Mouse (Mus musculus) kidney, postnatal 14 days (tissue): Measurements from ENCODE around the gene Akt1s1.
A peak's percentile ranks its signal among the peaks of the same experiment; 100 is the strongest.

ENCODE experiments used
- DNase-seq: peaks from one replicate; pipeline ENCODE4 v3.0.0; 2022; ENCODE audit warnings: mixed read lengths

Akt1s1 gene

DNA sequence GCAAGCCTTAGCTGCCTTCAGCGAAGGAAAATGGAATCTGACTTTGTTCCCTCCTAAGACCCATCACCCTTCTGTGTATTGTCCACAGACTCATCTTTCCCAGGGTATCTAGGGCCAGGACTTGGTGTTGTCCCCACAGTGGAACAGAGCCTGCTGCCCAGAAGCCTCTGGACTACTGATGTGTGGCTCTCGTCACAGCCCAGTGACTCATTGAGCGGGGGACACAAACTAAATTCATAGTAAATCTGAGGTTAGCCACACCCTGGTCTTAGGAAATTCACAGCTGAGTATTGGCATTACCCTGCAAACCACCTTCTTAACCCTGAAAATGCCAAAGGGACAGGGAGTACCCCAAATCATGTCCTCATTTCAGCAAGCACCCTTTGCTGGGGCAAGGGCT lies 22.0 kb upstream of the Akt1s1 start:
- no peak for DNase-seq

DNA sequence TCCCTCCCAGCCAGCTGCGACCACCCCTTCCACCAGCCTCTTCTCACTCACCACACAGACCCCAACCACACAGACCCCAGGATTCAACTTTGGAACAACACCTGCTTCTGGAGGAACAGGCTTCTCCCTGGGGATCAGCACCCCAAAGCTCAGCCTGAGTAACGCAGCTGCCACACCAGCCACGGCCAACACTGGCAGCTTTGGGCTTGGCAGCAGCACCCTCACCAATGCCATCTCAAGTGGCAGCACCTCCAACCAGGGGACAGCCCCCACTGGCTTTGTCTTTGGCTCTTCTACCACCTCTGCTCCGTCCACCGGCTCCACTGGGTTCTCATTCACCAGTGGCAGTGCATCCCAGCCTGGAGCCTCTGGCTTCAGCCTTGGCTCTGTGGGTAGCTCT lies 20.1 kb upstream of the Akt1s1 start:
- DNase-seq, result no peak

DNA sequence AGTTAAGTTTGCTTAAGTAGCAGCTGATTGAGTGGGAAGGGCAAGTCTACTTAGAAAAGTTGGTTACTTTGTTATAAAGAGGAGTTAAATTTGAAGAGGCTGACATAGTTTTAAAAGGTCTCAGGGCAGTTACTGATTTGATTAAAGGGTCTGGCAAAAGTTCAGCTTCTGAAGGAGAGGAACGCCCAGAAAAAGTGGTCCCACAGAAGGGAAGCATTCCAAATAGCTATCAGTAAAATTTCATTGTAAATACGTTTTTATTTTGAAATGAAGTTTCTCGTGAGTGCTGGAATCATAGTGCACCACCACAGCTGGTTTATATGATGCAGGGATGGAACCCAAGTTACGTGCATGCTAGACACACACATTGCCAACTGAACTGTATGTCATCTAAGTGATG lies 16.0 kb upstream of the Akt1s1 start:
- no peak for DNase-seq

DNA sequence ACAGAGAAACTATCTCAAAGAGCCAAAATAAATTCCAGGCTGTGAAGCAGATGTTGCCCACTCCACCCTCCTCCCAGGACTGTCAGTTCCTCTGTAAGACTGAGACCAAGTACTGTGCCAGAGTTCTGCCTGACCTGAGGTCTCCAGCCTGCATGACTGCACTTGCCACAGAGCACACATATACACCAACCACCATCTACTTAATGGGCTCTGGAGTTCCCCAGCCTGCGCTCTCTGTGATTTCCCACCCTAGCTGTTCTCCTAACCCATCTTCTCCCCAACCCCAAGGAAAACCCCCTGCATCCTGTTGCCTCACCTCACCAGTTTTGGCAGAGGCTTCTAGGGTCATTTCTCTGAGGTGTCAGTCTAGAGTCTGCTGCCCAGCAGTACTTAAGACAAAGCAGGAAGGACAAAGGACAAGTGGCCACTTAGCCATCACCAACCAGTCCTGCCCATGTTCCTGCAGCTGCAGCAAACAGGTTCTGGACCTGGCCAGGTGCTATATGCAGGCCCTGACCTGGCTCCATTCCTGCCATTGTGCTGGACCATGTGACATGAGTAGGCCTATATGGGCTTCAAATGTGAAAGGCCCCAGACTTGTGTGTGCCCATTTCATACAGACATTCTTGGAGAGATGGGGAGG lies 13.3 kb upstream of the Akt1s1 start:
- no peak for DNase-seq

DNA sequence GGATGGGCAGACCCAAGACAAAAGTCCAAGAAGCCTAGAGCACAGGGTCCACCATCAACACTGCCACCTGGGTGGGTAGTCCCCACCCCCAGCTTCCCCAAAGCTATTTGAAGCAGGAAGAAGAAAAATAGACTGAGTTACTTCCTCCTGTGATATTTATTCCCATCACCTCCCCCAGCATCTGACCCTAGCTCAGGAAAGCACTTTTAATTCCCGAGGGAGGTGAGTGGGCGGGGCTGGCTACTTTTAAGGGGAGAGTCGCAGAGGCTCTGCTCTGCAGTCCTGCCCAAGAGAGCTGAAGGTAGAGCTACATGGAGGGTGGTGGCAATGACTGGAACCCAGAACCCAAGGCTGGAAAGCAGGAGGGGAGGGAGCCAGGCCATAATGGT lies 12.8 kb upstream of the Akt1s1 start:
- DNase-seq, result no peak

DNA sequence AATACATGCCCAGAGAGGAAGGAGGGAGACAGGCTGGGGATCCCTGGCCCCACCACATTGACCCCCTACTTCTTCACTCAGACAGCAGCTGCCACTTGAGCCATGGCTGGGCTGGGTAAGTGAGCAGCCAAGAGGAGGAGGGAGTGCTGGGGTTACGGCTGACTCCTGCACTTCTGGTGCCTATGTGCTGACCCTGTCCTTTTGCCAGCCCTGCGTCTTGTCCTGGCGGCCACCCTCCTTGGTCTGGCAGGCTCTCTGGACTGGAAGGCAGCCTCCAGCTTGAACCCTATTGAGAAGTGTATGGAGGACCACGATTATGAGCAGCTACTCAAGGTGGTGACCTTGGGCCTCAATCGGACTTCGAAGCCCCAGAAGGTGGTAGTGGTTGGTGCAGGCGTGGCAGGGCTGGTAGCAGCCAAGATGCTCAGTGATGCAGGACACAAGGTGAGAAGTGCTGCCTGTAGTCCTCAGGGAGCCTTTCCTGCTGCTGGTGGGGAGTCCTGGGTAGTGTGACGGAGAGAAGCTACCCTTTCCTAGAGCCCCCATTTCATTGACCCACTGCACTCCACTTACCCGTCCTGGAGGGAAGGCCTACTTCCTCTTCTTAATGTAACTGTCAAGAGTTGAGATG lies 12.3 kb upstream of the Akt1s1 start:
- DNase-seq, result no peak

DNA sequence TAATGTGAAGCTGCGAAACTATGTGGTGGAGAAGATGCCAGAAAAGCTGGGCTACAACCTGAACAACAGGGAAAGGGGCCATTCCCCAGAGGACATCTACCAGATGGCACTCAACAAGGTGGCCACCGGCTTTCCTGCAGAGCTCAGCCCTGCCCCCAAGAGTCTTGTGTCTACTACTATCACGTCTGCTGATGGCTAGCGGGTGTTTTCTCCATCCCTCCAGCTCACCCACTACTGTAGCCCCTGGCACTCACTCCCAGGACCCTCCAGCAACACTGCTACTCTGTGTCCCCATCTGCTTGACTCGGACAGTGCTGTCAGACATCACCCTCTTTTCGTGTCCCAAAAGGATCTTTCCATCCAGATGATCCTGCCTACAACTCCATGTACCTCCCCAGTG lies 10.7 kb upstream of the Akt1s1 start:
- no peak for DNase-seq

DNA sequence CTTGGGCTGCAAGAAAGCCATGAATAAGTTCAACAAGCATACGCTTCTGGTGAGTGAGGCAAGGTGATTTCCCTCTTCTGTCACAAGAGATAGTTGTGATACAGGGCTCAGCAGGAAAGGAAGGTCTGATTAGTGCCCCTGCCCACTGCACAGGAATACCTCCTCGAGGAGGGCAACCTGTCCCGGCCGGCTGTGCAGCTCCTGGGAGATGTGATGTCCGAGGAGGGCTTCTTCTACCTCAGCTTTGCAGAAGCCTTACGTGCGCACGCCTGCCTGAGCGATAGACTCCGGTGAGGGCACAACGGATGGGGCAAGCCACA lies 9.7 kb upstream of the Akt1s1 start:
- DNase-seq, result no peak

DNA sequence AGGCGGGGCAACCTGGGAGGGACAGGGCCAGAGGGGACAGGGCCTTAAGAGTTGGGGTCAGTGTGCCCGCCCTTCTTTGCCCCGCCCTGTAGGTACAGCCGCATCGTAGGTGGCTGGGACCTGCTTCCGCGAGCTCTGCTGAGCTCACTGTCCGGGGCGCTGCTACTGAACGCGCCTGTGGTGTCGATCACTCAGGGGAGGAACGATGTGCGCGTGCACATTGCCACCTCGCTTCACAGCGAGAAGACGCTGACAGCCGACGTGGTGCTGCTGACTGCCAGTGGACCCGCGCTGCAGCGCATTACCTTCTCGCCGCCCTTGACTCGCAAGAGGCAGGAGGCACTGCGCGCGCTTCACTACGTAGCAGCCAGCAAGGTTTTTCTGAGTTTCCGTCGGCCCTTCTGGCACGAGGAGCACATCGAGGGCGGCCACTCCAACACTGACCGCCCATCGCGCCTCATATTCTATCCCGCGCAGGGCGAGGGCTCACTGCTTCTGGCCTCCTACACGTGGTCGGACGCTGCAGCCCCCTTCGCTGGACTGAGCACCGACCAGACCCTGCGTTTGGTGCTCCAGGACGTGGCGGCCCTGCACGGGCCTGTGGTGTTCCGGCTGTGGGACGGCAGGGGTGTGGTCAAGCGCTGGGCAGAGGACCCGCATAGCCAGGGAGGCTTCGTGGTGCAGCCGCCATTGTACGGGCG lies 9.2 kb upstream of the Akt1s1 start:
- peak; percentile 50 for DNase-seq

DNA sequence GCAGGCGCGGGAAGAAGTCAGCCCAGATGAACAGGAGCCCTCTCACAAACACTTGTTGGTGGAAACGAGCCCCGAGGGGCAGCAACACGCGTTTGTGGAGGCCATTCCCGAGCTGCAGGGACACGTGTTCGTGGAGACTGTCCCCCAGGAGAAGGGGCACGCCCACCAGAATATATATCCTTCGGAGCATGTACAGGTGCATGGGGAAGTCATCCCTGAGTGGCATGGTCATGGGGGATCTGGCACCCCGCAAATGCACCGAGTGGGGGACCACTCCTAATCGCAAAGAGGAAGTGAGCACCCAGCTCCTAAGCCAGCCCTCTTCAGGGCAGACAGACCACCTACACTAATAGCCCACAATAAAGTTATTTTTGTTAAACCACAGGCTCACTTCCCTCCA lies 8.4 kb upstream of the Akt1s1 start:
- no peak for DNase-seq

DNA sequence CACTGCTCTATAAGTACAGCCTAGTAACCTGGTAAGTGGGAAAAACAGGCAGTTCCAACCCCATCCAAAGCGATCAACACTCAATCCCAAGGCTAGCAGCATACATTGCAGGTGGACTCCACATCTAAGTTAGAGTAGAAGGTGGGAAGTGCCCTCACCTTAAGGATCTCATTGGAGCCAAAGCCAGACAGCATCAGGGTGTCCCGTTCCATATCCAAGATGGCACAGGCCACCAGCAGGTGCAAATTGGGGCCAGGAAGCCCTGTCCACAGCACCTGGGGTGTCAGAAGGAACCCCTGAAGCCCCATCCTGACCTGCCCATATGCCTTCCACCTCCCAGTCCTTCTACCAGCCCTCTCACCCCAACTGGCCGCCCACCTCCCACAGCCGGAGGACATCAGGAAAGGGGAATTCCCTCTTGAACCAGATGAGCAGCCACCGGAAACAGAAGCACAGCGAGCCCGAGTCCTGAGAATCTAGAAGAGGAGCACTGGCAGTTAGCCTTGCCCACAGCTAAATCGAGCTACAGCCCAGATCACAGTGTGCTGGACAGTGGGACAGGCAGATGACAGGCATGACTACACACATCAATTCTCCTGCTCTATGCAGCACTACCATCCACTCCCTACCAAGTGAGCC lies 6.8 kb upstream of the Akt1s1 start:
- no peak for DNase-seq

DNA sequence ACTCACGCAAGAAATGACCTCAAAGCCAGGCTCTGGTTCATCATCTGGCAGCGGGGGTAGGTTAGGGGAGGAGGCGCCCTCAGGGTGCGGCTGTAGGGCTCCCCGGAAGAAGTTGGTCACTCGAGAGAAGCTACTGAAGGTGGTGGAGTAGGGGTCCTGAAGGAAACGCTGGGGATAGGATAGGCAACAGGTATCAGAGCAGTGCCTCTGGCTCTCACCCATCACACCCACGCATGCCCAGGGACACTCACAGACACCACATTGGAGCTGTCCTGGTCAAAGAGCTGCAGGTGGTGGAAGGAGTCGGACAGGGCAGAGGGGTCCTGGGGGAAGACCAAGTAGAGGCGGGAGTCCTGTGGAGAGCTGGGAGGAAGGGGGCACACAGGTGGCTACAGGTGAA lies 3.8 kb upstream of the Akt1s1 start:
- DNase-seq, result no peak

DNA sequence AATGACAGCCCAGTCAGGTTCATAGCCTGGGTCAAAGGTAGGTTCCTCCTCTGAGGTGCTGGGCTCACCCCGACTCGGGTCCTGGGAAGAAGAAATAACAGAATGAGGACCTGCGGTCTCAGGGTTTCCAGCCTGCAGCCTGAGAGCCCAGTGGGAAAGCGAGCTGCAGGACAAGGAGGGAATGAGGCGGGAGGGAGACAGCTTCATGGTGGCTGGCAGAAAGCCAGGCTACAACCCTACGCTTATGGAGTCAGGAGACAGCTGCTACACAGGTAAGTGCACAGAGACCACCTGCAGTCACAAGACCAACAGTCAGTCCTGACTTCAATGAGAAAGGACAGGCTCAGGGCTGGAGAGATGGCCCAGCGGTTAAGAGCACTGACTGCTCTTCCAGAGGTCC lies 2.0 kb upstream of the Akt1s1 start:
- no peak for DNase-seq

DNA sequence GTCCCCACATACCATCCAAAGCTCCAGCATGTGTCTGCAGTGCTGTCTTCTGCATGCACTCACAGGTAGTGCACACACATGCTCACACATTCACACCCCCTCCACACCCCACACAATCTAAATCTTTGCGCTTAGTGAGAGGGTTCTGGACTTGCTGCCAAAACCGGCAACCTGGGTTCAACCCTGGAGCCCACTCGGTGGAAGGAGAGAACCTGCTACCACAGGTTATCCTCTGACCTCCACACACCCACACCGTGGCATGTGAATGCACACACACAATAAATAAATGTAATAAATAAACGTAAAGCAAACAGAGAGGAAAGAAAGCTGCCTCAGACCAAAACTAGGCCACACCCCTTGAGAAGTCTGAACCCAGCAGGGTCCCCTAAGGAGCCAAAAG lies 1.0 kb upstream of the Akt1s1 start:
- no peak for DNase-seq

DNA sequence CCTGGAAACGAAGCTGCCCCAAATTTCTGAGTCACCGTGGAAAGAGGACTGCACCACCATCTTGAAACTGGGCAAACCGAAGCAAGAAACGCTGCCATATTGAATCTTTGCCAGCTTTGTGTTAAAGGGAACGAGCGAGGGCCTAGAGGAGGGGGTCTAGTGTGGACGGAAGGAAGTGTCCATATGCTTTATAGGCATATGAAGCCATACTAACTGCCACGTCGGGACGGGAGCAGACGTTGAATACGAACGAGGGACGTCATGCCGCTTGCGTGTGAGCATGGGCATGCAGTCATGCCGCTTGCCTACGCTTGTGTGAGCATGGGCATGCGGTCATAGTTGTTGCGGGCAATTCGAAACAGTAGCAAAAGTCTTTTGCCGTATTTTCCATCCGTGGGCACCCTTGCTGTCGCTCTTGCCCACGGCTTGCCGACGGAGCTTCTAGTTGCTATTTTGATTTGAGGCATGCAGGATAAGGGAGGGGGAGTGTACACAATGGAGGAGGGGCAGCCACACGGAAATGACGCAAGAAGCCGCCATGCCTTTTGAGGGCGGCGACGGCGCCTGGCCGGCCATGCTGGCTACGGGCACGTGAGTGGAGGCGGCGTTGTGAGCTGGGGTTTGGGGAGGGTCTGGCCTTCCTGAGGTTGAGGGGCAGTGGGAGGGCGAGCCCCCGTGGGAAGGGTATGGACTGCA lies 773 bp downstream of the Akt1s1 start:
- DNase-seq, result peak; percentile 95

DNA sequence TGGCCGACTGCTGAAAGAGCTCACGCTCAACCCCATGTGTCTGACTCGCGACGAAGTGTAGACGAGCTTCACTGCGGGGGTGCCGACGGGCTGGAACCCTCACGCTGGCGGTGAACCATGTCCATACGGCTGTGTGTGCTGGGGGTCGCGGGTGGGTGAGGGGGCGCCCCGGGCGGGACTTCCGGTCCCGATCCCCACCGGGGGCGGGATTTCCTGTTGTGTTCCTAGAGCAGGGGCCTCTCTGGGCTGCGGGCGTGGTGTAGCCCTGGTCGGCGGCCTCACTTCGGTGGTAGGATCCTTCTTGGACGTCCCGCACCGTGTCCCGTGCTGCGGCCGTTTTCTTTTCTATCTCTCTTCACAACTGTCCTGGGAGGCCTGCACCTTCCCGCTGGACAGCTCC lies 1.4 kb downstream of the Akt1s1 start:
- peak; percentile 89 for DNase-seq

DNA sequence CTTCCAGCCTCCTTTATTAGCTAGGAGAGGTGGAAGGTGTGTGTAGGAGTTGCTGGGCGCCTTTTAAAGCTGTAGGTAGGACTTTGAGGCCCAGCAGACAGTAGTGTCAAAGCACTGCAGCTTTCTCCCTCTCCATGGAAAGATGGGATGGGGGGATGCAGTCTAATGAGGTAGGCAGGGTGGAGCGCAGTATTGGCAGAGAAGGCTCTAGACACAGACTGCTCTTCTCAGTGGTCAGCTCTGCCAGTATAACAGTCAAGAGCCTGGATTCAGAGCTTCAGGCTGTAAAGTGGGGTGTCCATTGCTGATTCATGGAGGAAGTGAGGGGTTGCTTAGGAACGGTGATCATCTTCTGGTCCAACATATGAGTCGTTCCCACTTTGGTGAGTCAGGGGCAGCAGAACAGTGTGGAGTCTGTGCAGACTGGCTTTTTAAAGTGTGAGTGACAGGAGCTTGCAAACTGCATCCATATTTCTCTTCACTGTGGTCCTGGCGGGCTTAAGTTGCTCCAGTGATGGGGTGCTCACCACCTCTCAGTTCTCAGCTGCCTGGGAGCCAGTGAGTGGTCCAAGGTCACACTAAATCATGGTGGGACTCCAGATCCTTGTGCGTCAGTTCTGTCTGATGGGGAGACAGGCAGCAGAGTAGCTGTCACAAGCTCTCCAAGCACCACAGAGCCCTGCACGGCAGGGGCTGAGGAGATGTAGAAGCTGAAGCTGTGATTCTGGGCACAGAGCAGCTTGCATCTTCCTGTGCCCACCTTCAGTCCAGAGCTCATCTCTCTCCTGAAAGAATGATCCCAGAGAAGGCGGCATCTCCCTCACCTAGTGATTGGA lies 2.2 kb downstream of the Akt1s1 start:
- DNase-seq, result no peak

DNA sequence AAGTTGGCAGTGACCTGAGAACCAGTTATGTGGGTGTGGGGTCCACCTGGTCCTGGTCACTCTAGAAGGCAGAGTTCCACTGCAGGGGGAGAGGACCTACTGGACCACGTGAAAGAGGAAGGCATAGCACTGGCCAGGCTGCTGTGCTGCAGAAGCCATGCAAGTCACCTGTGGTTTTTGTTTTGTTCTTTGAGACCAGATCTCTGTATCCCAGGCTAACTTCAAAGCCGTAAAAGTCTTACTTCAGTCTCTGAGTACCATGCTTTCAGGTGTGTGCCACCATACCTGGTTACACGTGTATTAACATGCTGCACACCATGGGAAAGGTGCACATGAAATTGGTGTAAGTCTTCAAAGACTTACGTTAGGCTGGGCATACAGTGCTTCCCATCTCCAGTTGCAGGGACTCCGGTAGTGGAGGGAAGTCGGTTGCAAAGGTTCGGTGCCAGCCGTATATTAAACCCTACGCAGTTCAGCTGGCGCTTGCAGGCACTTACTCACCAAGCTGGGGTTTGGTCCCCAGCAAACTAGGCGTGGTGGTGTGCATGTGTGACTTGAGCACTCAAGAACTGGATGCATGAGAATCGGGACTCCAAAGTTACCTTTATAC lies 2.9 kb downstream of the Akt1s1 start:
- no peak for DNase-seq

DNA sequence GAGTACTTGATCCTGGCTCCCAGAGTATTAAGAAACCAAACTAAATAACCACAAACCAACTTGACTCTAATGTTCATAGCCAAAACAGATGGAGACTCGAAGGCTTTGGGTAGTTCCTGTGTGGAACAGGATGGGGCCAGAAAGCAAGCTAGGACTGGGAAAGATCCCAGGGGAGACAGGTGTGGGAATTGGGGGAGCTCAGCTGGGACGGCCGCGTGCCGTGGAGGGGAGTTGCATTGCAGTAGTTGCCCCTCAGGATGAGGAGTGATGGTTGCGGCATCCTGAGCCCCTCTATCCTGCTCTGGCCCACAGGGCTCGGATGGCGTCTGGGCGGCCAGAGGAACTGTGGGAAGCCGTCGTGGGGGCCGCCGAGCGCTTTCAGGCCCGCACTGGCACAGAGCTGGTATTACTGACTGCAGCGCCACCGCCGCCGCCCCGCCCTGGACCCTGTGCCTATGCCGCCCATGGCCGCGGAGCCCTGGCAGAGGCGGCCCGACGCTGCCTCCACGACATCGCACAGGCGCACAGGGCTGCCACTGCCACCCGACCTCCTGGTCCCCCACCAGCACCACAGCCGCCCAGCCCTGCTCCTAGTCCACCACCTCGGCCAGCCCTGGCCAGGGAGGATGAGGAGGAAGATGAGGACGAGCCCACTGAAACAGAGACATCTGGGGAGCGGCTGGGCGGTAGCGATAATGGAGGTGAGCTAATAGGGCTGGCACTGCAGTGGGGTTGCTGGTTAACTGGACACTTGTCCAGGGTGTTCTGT lies 3.7 kb downstream of the Akt1s1 start:
- DNase-seq, result no peak

DNA sequence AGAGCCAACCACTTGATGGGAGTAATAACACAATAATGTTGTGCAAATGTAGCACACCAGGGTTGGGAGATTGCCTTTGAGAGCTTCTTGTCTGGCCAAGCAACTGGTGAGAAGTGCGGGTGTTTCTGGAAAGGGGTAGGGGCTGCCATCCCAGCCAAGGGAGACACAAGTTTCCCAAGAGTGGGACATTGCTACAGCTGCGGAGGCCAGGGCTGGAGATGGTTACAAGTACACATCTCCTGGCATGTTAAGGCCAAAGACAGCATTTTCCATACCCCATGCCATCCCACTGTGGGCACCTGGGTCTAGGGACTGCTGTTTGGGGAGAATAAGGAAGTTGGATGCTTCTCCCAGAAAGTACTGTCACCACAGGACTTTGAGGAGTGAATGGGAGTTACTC lies 4.3 kb downstream of the Akt1s1 start:
- no peak for DNase-seq

DNA sequence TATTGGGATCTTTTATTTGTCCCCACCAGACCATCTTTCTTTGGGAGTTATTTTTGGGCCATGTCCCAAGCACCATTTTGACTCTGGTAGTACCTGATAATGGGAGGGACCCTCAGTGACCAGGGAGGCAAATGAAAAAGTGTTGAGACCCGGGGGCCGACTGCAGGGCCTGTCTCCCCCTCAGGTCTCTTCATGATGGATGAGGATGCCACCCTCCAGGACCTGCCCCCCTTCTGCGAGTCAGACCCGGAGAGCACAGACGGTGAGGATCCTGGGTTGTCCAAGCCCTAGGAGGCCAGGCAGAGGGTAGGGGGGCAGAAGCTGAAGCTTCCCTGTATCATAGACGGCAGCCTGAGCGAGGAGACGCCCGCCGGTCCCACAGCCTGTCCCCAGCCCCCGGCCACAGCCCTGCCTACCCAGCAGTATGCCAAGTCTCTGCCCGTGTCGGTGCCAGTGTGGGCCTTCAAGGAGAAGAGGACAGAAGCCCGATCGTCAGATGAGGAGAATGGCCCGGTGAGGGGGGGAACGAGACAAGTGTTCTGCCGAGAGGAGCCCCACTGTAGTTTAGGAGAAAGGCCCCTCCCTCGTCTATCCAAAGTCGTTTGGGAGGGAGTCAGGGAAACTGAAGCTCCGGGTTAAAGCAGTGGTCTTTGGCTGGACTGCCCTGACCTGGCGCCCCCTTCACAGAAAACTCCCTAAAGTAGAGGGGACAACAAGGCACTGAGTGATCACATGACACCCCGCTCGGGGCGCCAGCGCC lies 5.0 kb downstream of the Akt1s1 start:
- no peak for DNase-seq
